Mouse (Mus musculus) embryonic facial prominence, embryonic 10.5 days (tissue): ENCODE results near the gene Pdik1l. TPM values are rescaled to one million over a fixed set of nuclear protein-coding genes. Genes with fewer than 3 reads are reported as not detected.
A peak's percentile ranks its signal among the peaks of the same experiment; 100 is the strongest.

Experiments
- DNase-seq: peaks from one replicate; pipeline ENCODE4 v3.0.0-alpha.2; 2017; ENCODE audit warnings: low spot score
- H3K27ac ChIP-seq: fragments of 300-500 bp; sonication (generic); replicated peaks from 2 replicates; pipeline ENCODE4 v1.5.1; 2016; ENCODE audit warnings: mild to moderate bottlenecking
- H3K27me3 ChIP-seq: fragments of 300-500 bp; sonication (generic); replicated peaks from 2 replicates; pipeline ENCODE4 v1.6.1; 2016; ENCODE audit warnings: low read depth, mild to moderate bottlenecking; ENCODE audit not compliant: poor library complexity, severe bottlenecking
- H3K36me3 ChIP-seq: fragments of 300-500 bp; sonication (generic); replicated peaks from 2 replicates; pipeline ENCODE4 v1.6.1; 2016; ENCODE audit warnings: mild to moderate bottlenecking, moderate library complexity
- H3K4me1 ChIP-seq: fragments of 300-500 bp; sonication (generic); 2 replicates; pipeline ENCODE4 v1.6.1; 2016
- H3K4me3 ChIP-seq: fragments of 300-500 bp; sonication (generic); 2 replicates; pipeline ENCODE4 v1.5.1; 2016; ENCODE audit warnings: mild to moderate bottlenecking, moderate library complexity
- H3K9me3 ChIP-seq: fragments of 300-500 bp; sonication (generic); 2 replicates; pipeline ENCODE4 v1.6.1; 2016; ENCODE audit warnings: mild to moderate bottlenecking
- whole genome bisulfite sequencing: fragments of 180-500 bp; shearing (Covaris S2); methylation state at CpG from one replicate; pipeline ENCODE4 v1.1.7; 2016; 5-methylcytosine and 5-hydroxymethylcytosine counted together
- polyA plus RNA-seq: library from polyadenylated mRNA; unstranded; fragments of >200 nt; fragmentation: Nextera tagmentation; extraction: Ambion mirVana; gene quantifications from 2 replicates; pipeline ENCODE4 v1.2.1, GENCODE M21; 2016

Pdik1l gene
- 19.2 and 24.3 TPM in 2 replicates for polyA plus RNA-seq

GRCm38 (mm10) chr4:134287575-134288025, at the start of gene Pdik1l:
Pdik1l (minus strand) TSS chr4:134287895.
- Histone ChIP-seq H3K9me3 (no peaks in the 10 kb centered on the region), H3K36me3 (peaks cover 25% of the 10 kb centered on the region), H3K4me3 (peak within 1 kb of the TSS; percentile 100), H3K27me3 (peaks cover under 1% of the 10 kb centered on the region; the same call in 1 of the 2 replicates), H3K27ac (peak within 1 kb of the TSS; percentile 98), H3K4me1 (peaks cover 30% of the 10 kb centered on the region)
- peak; percentile 88 for DNase-seq
- 0% methylated on average over 43 of the region's 43 CpGs for WGBS

- H3K27ac ChIP-seq = no peak overlapping the region
- H3K4me3 ChIP-seq = no peak overlapping the region
- peaks cover 14% of the 10 kb centered on the region for H3K4me1 ChIP-seq
- H3K9me3 ChIP-seq = no peaks in the 10 kb centered on the region
- H3K36me3 ChIP-seq = no peaks in the 10 kb centered on the region
- 70% methylated on average over 5 of the region's 5 CpGs for WGBS
- no peaks in the 10 kb centered on the region for H3K27me3 ChIP-seq
- no peak for DNase-seq
These were observed 42.6 kb upstream of the Pdik1l start for GRCm38 (mm10) chr4:134330281-134330680.

DNA sequence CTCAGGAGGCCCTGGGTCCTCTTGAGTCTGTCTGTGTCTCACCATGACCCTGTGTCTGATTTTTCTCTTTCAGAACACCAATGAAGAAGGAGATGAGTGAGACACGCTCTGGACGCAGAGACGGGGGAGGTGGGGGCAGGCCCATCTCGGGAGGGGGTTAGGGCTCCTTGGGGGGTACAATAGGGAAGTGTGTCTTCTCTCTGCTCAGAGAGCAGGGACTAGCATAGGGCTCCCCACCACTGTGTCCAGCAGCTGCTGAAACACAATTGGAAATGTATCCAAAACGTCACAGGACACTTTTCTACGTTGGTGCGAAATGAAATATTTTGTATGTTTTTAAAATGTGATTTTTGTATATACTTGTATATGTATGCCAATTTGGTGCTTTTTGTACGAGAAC, 41.1 kb upstream of the Pdik1l start:
- H3K9me3 ChIP-seq = no peaks in the 10 kb centered on the region
- H3K36me3 ChIP-seq = no peaks in the 10 kb centered on the region
- no peak overlapping the region for H3K4me3 ChIP-seq
- no peak overlapping the region for H3K27ac ChIP-seq
- H3K27me3 ChIP-seq = no peaks in the 10 kb centered on the region
- H3K4me1 ChIP-seq = peaks cover 14% of the 10 kb centered on the region
- DNase-seq = no peak
- 85% methylated on average over 8 of the region's 8 CpGs for WGBS

GRCm38 (mm10) chr4:134328151-134328550, 40.5 kb upstream of the Pdik1l start:
- Histone ChIP-seq H3K9me3 (no peaks in the 10 kb centered on the region), H3K27me3 (no peaks in the 10 kb centered on the region), H3K27ac (no peak overlapping the region), H3K4me3 (no peak overlapping the region), H3K36me3 (no peaks in the 10 kb centered on the region), H3K4me1 (peaks cover 14% of the 10 kb centered on the region)
- DNase-seq = no peak
- WGBS = 57% methylated on average over 8 of the region's 8 CpGs

GRCm38 (mm10) chr4:134326859-134327530, 39.3 kb upstream of the Pdik1l start:
- Histone ChIP-seq H3K27me3 (no peaks in the 10 kb centered on the region), H3K9me3 (no peaks in the 10 kb centered on the region), H3K27ac (0 out of 2 replicates have a peak overlapping the region, but pooled peaks have one; percentile 4), H3K4me3 (no peak overlapping the region), H3K36me3 (no peaks in the 10 kb centered on the region), H3K4me1 (peaks cover 14% of the 10 kb centered on the region)
- DNase-seq = no peak
- WGBS = 62% methylated on average over 5 of the region's 5 CpGs

- H3K4me1 ChIP-seq = peaks cover 14% of the 10 kb centered on the region
- no peak overlapping the region for H3K4me3 ChIP-seq
- no peak for DNase-seq
- WGBS = 83% methylated on average over 5 of the region's 5 CpGs
- no peaks in the 10 kb centered on the region for H3K9me3 ChIP-seq
- H3K27me3 ChIP-seq = no peaks in the 10 kb centered on the region
- no peak overlapping the region for H3K27ac ChIP-seq
- H3K36me3 ChIP-seq = no peaks in the 10 kb centered on the region
These were observed 37.0 kb upstream of the Pdik1l start for GRCm38 (mm10) chr4:134324655-134325054.

DNA sequence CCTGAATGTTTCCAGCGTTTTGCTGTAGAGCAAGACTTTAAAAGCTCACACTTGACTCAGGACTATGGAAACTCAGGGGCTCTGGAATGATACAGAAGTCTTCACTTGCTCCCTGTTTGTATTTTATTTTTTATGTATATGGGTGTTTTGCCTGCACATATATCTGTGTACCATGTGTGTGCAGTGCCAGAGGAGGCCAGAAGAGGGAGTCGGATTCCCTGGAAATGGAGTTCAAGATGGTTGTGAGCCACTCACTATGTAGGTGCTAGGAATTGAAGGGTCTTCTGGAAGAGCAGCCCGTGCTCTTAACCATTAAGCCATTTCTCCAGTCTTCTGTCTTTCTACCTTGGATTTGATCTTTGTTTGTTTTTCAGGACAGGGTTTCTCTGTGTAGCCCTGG, 33.8 kb upstream of the Pdik1l start:
- 61% methylated on average over 3 of the region's 3 CpGs for WGBS
- H3K4me3 ChIP-seq = no peak overlapping the region
- DNase-seq = no peak
- no peaks in the 10 kb centered on the region for H3K36me3 ChIP-seq
- no peaks in the 10 kb centered on the region for H3K4me1 ChIP-seq
- H3K9me3 ChIP-seq = no peaks in the 10 kb centered on the region
- no peaks in the 10 kb centered on the region for H3K27me3 ChIP-seq
- no peak overlapping the region for H3K27ac ChIP-seq

DNA sequence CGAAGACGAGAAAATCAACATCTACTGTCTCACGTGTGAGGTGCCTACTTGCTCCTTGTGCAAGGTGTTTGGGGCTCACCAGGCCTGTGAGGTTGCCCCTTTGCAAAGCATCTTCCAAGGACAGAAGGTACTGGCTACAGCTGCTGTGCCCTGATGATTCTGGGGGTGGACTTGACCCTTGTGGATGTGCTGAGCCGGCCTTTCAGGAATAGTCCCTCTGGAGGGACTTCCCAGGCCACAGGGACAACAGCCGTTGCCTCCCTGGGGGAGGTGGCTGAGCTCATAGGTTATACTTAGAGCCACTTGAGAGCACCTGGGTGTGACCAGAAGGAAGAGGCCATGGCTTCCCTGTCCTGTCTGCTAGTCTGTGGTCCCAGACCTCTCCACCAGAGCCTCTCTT, 32.0 kb upstream of the Pdik1l start:
- Histone ChIP-seq H3K27ac (no peak overlapping the region), H3K4me1 (peaks cover 10% of the 10 kb centered on the region), H3K27me3 (no peaks in the 10 kb centered on the region), H3K4me3 (no peak overlapping the region), H3K9me3 (no peaks in the 10 kb centered on the region), H3K36me3 (no peaks in the 10 kb centered on the region)
- no peak for DNase-seq
- WGBS = 79% methylated on average over 5 of the region's 5 CpGs

- H3K27me3 ChIP-seq = no peaks in the 10 kb centered on the region
- WGBS = 89% methylated on average over 5 of the region's 5 CpGs
- no peak for DNase-seq
- H3K4me1 ChIP-seq = peaks cover 16% of the 10 kb centered on the region
- no peak overlapping the region for H3K27ac ChIP-seq
- H3K9me3 ChIP-seq = no peaks in the 10 kb centered on the region
- no peaks in the 10 kb centered on the region for H3K36me3 ChIP-seq
- H3K4me3 ChIP-seq = no peak overlapping the region
These were observed 31.4 kb upstream of the Pdik1l start for GRCm38 (mm10) chr4:134319074-134319473.

GRCm38 (mm10) chr4:134316390-134316789, 28.7 kb upstream of the Pdik1l start:
- DNase-seq = peak; percentile 33
- no peaks in the 10 kb centered on the region for H3K36me3 ChIP-seq
- H3K27ac ChIP-seq = no peak overlapping the region
- 53% methylated on average over 16 of the region's 16 CpGs for WGBS
- H3K9me3 ChIP-seq = 0 out of 2 replicates have a peak, but pooled peaks cover 2% of the 10 kb centered on the region
- no peaks in the 10 kb centered on the region for H3K27me3 ChIP-seq
- H3K4me3 ChIP-seq = no peak overlapping the region
- H3K4me1 ChIP-seq = peaks cover 16% of the 10 kb centered on the region

GRCm38 (mm10) chr4:134315470-134315869, 27.8 kb upstream of the Pdik1l start:
- H3K27ac ChIP-seq = 0 out of 2 replicates have a peak overlapping the region, but pooled peaks have one; percentile 11
- no peak for DNase-seq
- WGBS = 79% methylated on average over 9 of the region's 9 CpGs

DNA sequence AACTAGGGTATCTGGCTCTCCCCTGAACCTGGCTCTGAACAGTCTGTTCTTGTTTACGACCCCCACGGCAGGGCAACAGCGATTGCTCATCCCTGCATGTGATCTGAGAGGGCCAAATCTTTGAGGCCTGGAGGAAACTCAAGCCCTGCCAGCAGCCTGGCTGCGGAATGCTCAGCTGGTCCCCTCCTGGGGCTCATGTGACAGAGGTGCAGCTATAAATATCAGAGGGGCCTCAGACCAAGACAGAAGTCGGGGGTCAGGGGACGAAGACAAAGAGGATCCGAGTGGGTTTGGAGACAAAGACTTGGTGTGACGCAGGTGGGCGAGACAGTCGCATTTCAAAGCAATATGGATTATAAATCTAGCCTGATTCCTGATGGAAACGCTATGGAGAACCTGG, 27.2 kb upstream of the Pdik1l start, which contains the start of gene Trim63:
Trim63 (plus strand) TSS at position 245 of the 400 bp plus-strand sequence.
- Histone ChIP-seq H3K9me3 (0 out of 2 replicates have a peak, but pooled peaks cover 2% of the 10 kb centered on the region), H3K27ac (0 out of 2 replicates have a peak within 1 kb of the TSS, but pooled peaks have one; percentile 11), H3K4me3 (no peak within 1 kb of the TSS), H3K36me3 (no peaks in the 10 kb centered on the region), H3K4me1 (peaks cover 16% of the 10 kb centered on the region), H3K27me3 (no peaks in the 10 kb centered on the region)
- WGBS = 38% methylated on average over 11 of the region's 11 CpGs
- DNase-seq = peak; percentile 10

More at GRCm38 (mm10) chr4:134315470-134315869, 27.8 kb upstream of the Pdik1l start:
- Histone ChIP-seq H3K4me3 (no peak overlapping the region), H3K9me3 (0 out of 2 replicates have a peak, but pooled peaks cover 2% of the 10 kb centered on the region), H3K4me1 (peaks cover 16% of the 10 kb centered on the region), H3K36me3 (no peaks in the 10 kb centered on the region), H3K27me3 (no peaks in the 10 kb centered on the region)

DNA sequence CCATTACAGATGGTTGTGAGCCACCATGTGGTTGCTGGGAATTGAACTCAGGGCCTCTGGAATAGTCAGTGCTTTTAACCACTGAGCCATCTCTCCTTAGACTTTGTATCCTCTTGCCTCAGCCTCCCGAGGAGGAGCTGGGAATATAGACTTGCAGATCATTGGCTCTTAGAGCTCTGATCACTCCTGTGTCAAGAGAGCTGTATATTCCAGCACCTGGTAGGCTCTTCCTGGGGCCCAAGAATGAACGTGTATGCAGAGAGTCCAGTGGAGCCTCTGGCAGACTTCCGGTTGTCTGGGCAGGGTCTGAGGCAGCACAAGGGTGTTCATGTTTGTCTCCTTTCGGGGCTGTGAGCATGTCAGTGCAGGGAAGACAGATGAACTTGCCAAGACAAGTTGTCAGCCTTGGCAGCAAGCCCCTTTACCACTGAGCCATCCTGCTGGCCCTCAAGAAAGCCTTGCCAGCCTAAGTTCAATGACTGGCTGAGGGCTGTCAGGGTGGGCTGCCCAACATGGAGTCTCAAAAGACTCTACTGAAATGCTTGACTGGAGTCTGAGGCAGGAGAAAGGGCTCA, 26.5 kb upstream of the Pdik1l start:
- DNase-seq = no peak
- Histone ChIP-seq H3K27ac (no peak overlapping the region), H3K27me3 (no peaks in the 10 kb centered on the region), H3K4me1 (peaks cover 16% of the 10 kb centered on the region), H3K36me3 (no peaks in the 10 kb centered on the region), H3K9me3 (0 out of 2 replicates have a peak, but pooled peaks cover 2% of the 10 kb centered on the region), H3K4me3 (no peak overlapping the region)
- WGBS = 79% methylated on average over 4 of the region's 4 CpGs
